Mouse (Mus musculus) layer of hippocampus, adult 9-11 months (tissue): ENCODE results near the gene Sh3rf1.

ENCODE experiments used
- DNase-seq: peaks from one replicate; pipeline ENCODE4 v3.0.0; 2022

Sh3rf1 gene

DNA sequence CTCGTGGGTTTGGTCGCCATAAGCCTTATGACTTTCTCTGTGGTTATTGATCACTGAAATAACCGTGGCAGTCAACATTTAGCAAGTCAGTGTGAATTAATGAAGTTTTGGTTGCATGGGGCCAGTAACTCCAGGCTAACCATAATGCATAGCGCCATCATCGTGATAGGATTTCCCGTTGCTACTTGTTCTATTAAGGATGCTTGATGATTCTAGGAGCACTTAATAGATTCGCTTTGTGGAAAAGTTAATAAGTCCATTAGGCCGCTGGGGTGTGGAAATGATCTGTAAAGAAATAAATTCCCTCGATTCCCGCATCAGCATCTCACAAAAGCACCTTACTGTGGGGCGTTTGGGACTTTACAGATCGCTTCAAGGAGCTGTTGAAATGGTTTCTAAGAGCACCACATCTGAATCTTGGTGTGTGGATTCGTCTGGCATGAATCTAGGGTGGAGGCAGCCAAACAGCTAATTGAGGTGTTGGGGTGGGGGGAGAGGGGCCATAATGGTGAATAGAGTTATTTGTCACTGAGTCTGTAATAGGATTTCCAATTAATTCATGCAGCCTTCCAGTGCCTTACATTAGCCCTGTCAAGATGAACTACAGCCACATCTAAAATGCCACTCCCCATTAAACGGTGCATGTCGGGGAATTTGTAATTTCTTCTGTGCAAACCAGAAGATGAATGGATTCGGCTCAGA, 101.5 kb downstream of the Sh3rf1 start:
- DNase-seq, result no peak

DNA sequence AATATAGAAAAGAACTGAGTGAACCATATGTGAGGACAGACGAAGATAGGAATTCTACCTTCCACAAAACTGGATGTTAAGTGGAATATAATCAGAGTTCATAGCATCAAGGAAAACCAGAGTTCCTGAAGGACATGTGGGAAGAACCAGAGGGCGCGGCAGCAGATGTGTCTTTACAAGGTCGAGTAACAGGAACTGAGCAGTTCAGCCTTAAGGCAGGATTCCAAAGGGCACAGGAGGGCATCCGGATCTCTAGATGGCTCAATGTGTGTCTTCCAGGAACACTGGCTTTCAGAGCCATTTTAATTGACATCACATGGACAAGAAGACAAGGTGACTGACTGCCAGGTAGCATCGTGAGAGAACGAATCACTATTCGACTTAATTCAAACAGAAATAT, 102.6 kb downstream of the Sh3rf1 start:
- DNase-seq, result no peak

DNA sequence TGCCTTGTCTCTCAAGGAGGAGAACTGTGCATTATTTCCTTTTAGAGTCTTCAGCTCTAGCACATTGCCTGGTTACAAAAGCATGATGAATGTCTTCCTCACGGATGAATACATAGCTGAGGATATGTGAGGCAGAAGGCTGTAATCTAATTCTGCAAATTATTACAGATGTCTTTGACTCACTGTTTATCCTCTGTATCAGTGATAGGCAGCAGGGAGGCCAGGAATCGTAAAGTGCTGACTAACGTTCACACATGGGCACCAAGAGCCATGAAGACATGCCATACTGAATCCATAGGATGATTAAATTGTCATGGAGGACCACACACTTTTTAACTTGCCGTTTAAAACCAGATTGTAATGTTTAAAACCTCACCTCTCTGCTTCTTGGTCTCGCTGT, 103.7 kb downstream of the Sh3rf1 start:
- no peak for DNase-seq

DNA sequence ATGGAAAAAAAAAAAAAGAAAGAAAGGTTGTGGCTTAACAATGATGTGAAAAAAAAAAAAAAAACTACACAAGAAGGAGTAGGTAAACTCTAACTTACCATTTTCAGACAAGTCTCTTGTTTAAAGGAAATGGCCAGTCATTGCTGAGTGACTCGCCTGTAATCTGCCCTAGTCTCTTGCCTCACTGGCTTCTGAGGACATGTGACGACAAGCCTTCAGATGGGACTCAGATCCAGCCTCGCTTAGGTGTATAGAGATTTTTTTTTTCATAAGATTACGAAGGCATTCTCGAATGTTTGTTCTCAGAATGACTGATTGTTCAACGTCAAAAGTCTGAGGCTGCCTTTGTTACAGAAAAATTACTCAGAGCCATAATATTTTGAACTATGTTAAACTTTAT, 116.0 kb downstream of the Sh3rf1 start:
- DNase-seq, result no peak

DNA sequence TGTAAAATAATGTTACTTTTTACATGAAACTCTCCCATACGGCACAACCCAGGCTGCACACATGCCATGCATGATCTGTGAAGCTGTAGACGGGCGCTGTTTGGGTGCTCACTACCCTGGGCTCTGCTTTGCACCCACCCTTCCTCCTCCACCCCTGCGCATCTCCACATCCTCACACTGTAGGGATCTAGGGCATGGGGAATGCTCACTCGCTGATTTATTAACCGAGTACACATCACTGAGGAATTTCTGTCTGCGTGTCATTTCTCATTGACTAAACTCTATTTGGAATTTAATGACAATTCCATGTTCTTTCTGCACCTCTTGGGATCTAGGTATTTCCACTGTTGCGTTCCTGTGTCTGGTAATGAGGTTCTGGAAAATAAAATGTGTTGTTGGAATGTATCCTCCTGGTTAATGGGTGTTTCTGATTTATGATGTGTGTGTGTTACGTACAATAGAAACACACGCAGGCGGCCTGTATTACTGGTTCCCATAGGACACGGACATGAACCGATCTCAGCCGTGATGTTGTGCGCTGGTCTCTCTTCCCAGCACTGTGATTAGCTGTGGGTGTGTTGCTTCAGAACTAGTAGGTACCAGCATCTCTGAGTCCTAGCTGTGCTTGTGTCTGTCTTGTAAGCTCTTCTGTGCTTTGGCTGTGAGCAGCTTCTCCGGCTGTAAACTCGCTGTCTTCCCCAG, 116.8 kb downstream of the Sh3rf1 start:
- DNase-seq, result no peak

GRCm38 (mm10) chr8:61341587-61342441, 118.1 kb downstream of the Sh3rf1 start:
- DNase-seq, result no peak

DNA sequence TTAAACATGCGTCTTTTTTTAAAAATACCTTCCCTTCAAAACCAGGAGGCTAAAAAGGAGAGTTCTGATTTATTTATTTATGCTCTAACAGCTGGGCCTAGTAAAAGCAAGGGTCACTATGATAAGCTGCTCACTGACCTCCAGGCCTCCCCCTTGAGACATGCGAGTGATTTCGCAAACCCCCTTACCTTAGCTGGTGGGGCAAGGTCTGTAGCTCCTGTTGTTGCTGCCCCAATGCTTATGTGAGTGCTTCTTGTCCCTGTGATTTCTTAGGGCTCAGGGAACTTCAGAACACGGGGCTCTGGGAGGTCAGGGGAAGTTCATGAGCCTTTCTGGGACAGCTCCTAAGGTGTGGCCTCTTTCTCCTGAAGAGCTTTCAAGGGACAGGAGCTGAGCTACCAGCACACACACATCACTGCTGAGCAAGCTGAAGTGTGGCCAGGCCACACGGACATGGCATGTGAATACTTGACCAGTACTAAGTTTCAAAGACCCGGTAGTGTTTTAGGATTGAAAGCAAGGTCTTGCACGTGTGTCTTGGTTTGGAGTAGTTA, 118.9 kb downstream of the Sh3rf1 start:
- DNase-seq, result no peak

DNA sequence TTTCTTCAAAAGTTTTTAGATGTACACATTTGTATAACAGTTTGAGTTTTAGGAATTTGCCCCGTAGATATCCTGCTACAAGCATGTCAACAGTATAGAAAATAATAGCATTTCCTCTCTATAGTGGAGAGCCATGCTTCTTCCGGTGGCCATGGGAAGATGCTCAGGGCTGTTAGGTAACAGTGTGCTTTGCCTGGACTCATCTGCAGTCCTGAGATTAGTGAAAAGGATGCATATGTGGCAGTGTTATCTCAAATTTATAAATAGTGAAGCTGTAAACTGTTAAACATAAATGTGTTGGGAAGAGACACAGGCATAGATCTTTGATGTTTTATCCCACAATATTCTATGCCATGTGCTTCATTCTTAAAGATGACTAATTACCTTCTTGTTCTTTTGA, 120.8 kb downstream of the Sh3rf1 start:
- no peak for DNase-seq

- DNase-seq, result no peak
These were observed 123.3 kb downstream of the Sh3rf1 start for GRCm38 (mm10) chr8:61346941-61347340.

GRCm38 (mm10) chr8:61347526-61347925, 123.9 kb downstream of the Sh3rf1 start:
- no peak for DNase-seq

DNA sequence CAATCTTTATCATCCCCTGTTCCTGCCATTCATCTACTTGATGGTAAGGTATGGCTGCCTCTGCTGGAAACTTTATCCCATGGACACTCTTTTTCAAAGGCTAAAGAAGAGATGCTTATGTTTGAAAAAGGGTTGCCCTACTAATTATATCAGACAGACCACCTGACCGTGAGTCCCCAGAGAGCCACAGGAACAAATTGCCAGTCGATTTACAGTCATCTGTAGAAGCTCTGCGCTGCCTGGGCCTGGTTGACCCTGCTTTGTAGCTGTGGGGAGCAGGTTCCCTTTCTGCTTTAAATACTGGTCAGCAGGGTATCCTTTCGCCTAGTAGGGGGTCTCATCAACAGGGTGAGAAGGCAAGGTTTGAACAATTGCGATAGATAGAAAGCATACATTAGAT, 124.4 kb downstream of the Sh3rf1 start:
- DNase-seq, result no peak

GRCm38 (mm10) chr8:61348518-61348917, 124.8 kb downstream of the Sh3rf1 start:
- DNase-seq, result no peak

DNA sequence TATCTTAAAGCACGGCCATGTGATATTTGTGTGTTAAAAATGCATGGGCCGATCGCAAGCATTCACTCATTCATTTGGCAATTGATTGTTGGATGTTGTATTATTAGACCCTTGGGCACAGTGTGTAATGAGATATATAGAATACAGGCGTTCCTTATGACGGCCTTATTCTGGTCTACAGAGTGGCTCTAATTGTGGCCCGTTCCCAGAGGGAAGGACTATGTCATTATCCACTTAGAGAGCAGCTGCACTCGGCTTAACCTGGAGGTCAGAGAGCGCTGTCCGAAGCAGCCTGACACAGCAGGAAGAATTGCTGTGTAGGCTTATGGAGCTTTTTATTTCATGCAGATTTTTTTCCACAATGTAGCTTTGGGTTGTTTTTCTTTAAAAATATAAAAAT, 126.8 kb downstream of the Sh3rf1 start:
- no peak for DNase-seq

GRCm38 (mm10) chr8:61351638-61352037, 128.0 kb downstream of the Sh3rf1 start:
- no peak for DNase-seq

GRCm38 (mm10) chr8:61355503-61355902, 131.8 kb downstream of the Sh3rf1 start:
- no peak for DNase-seq

- DNase-seq, result no peak
These were observed 135.3 kb downstream of the Sh3rf1 start for GRCm38 (mm10) chr8:61359004-61359403.

GRCm38 (mm10) chr8:61359851-61360272, 136.2 kb downstream of the Sh3rf1 start:
- DNase-seq, result no peak

GRCm38 (mm10) chr8:61360362-61360761, 136.7 kb downstream of the Sh3rf1 start:
- DNase-seq, result no peak

DNA sequence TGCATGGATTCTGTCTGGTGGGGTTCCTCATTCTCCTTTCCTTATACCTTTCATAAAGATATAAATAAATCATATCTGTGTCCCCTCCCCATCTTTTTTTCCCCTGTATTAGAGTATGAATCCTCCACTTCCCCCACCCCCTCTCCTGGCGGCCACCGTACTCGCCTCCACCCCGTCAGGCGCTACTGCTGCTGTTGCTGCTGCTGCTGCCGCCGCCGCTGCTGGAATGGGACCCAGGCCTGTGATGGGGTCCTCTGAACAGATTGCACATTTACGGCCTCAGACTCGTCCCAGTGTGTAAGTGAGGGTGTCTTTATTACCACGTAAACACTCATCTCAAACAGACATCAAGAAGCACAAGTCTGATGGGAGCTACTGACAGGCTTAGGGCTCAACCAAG, 137.8 kb downstream of the Sh3rf1 start:
- DNase-seq, result no peak

GRCm38 (mm10) chr8:61362301-61362913, 138.7 kb downstream of the Sh3rf1 start:
- peak; percentile 56 for DNase-seq

GRCm38 (mm10) chr8:61373303-61373702, 149.6 kb downstream of the Sh3rf1 start:
- no peak for DNase-seq

DNA sequence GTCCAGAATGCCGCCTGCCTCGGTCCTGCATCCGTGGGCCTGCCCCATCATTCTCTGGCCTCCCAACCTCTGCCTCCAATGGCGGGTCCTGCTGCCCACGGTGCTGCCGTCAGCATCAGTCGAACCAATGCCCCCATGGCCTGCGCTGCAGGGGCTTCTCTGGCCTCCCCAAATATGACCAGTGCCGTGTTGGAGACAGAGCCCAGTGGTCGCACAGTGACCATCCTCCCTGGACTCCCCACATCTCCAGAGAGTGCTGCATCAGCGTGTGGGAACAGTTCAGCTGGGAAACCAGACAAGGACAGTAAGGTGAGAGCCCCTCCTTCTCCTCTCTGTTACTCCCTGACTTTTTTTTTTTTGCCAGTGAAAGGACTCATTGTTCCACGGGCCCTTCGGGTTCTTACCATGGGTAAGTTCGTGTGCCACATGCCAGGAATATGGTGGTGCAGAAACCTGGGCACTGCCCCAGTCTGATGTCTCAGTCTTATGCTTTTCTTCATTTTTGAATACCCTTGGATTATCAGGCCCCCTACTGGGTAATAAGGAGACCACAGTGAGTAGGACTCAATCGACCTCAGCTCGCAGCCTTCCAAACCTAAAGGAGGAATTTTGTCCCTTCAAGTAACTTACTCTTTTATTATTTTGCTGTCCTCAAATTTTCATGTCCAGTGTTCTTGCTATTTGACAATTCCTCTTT, 150.5 kb downstream of the Sh3rf1 start:
- no peak for DNase-seq
